Mouse (Mus musculus): Measurements from ENCODE around the gene Cd300a.

The Cd300a gene

DNA sequence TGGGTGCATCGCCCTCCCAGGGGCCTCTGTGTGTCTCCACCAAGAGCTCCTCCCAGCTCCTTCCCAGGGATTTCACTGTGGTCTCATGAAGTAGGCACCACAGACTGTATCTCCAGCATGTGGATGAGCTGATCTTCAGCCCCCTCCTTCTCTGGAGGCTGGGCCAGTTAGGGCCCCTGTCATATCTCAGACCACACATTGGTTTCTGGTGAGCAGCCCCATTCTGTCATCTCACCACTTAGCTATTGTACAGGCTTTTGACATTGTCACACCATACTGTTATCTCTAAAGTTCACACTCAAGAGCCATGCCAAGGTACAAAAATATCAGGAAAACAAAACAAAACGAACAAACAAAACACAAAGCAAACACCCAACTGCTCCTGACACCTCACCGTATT, 6.2 kb downstream of the Cd300a start:
- in situ Hi-C loops (cut with MboI; ENCODE audit: unreplicated experiment in 2 of 2): no loop called here

DNA sequence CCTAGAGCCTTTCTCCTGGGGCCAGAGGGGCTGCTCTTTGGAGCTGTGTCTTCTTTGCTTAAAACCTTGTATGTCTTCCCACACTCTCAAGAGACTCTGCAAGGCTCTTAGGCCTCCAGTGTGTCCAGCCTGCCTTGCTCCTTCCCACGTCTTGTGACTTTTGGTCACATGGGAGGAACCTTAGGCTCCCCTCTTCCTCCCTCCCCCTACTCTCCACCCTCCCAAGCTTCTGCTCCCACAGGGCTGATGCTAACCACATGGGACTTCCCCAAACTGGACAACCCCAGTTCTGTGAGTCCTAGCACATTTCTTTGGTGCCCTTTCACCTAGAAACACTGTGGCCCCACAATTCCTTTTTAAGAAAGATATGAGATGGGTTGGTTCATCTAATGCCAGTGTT, 8.2 kb downstream of the Cd300a start:
- in situ Hi-C loops (cut with MboI; ENCODE audit: unreplicated experiment in 2 of 2): no loop called here

DNA sequence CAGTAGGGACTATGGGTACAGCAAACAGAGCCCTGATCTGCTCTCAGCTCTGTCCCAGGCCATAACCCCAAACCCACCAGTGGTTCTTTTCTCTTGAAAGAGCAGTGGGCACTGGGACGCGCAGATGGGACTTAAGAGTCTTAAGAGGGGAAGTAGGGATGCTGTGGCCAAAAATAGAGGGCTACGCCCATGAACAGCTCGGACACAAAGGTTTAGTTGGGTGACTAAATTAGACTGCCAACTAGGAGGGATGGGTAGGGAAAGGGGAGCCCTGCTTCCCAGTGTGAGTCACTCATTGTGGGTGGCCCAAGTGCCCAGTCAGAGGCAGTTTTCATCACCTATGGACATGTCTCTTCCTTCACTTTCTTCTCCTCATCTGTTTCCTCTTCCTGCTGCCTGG, 13.4 kb downstream of the Cd300a start:
- in situ Hi-C loops (cut with MboI; ENCODE audit: unreplicated experiment in 2 of 2): loop anchor here (25.0 kb wide), 2 partner anchors 1191 to 1216 kb away; partner anchors contain the start of genes Cpsf4l (in 1 of the 2), D11Wsu47e (in 1 of the 2) and Fam104a (in 1 of the 2)

DNA sequence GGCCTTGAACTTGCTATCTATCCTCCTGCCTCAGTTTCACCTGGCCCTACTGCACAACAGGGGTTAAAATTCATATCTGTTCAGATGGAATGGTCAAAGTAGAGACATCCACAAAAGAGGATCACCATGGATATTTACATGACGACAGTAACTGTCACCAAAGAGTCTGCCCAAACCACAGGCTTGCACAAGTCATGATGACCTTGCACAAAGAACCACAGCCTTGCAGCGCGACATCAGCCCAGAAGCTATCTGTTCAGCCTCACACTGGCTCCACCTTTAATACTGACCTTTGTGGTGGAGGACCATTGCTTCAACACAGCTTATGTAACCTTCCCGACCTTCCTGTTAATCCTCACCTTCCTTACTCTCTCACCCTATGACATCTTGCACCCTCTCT, 17.7 kb downstream of the Cd300a start:
- in situ Hi-C loops (cut with MboI; ENCODE audit: unreplicated experiment in 2 of 2): loop anchor here (5.0 to 25.0 kb wide), 4 partner anchors 90 to 1220 kb away; partner anchors contain the start of genes Cpsf4l (in 1 of the 2), D11Wsu47e (in 1 of the 2) and Fam104a (in 1 of the 2)

DNA sequence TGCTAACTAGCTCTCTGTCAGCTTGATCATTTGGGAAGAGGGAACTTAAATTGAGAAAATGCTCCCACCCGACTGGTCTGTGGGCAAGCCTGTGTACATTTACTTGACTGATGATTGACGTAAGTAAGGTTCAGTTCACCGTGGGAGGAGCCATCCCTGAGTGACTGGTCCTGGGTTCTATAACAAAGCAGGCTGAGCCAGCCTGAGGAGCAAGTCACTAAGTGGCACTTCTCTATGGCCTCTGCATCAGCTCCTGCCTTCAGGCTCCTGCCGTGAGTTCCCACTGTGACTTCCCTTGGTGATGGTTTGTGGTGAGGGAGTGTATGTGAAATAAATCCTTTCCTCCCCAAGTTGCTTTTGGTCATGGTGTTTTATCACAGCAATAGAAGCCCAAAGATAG, 18.2 kb downstream of the Cd300a start:
- in situ Hi-C loops (cut with MboI; ENCODE audit: unreplicated experiment in 2 of 2): loop anchor here (5.0 to 25.0 kb wide), 4 partner anchors 91 to 1221 kb away; partner anchors contain the start of genes Cpsf4l (in 1 of the 2), D11Wsu47e (in 1 of the 2) and Fam104a (in 1 of the 2)

DNA sequence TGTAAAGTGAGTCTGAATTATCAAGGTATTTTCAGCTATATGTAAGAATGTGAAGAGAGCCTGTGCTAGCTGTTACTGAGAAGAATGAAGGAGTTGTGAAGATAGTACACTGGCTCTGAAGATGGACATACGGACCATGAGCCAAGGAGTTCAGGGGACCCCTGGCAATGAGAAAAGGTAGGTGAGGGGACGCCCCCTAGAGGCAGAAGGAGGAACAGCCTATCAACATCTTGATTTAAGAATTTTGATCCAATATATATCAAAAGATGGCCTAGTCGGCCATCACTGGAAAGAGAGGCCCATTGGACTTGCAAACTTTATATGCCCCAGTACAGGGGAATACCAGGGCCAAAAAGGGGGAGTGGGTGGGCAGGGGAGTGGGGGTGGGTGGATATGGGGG, 19.7 kb downstream of the Cd300a start:
- in situ Hi-C loops (cut with MboI; ENCODE audit: unreplicated experiment in 2 of 2): loop anchor here (5.0 to 25.0 kb wide), 4 partner anchors 92 to 1222 kb away; partner anchors contain the start of genes Cpsf4l (in 1 of the 2), D11Wsu47e (in 1 of the 2) and Fam104a (in 1 of the 2)

DNA sequence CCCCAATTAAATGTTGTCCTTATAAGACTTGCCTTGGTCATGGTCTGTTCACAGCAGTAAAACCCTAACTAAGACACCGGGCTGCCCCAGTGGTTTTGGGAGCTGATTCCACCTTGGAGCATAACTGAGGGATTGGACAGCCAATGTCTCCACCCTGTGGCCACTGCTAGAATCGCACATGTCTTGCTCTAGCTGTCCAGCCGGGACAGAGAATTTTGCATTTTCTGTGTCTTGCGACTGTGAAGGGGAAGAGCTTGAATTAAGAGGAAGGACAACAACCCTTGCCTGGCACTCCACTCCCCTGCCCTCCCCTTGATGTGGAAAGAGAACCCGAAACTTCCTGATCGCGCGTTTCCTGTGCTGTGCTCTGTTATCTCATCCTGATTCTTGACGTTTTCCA, 23.0 kb downstream of the Cd300a start:
- in situ Hi-C loops (cut with MboI; ENCODE audit: unreplicated experiment in 2 of 2): loop anchor here (5.0 to 25.0 kb wide), 5 partner anchors 101 to 1226 kb away; partner anchors contain the start of genes Cpsf4l (in 1 of the 2), D11Wsu47e (in 1 of the 2) and Fam104a (in 1 of the 2)

DNA sequence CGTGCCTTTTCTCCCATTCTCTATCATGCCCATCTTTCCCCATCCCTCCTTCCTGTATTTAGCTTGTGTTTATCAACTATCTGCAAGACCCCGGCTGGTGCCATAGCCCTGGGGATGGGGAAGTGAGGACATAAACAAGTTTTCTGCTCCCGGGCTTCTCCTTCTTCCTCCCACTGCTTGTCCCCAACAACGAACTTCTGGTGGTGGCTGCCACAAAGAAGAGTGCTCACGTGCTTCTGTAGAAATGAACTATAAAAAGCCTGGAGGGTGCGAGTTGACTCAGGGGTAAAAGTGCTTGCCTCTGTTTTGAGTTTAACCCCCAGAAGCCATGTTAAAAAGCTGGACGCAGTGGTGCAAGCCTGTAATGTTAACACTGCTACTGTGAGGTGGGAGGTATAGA, 25.1 kb downstream of the Cd300a start:
- in situ Hi-C loops (cut with MboI; ENCODE audit: unreplicated experiment in 2 of 2): loop anchor here (5.0 to 25.0 kb wide), 5 partner anchors 103 to 1228 kb away; partner anchors contain the start of genes Cpsf4l (in 1 of the 2), D11Wsu47e (in 1 of the 2) and Fam104a (in 1 of the 2)

DNA sequence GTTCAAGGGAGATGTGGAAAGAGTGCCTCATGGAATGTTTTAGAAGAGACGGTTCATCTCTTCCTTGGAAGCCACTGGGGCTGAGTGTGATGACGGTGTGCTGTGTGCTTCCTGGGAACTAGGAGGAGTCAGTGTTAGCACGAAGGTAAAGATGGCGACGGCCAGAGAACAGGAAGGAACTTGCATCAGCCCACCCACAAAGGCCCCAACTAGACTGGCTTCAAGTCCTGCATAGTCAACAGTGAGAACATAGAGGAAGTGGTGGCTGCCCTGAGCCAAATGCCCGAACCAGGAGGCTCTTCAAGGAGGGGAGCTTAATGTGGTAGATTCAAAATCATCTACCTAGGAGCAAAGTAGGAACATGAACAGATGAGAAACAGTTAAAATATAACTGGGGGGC, 27.3 kb downstream of the Cd300a start:
- in situ Hi-C loops (cut with MboI; ENCODE audit: unreplicated experiment in 2 of 2): loop anchor here (25.0 kb wide), 2 partner anchors 1205 to 1230 kb away; partner anchors contain the start of genes Cpsf4l (in 1 of the 2), D11Wsu47e (in 1 of the 2) and Fam104a (in 1 of the 2)

DNA sequence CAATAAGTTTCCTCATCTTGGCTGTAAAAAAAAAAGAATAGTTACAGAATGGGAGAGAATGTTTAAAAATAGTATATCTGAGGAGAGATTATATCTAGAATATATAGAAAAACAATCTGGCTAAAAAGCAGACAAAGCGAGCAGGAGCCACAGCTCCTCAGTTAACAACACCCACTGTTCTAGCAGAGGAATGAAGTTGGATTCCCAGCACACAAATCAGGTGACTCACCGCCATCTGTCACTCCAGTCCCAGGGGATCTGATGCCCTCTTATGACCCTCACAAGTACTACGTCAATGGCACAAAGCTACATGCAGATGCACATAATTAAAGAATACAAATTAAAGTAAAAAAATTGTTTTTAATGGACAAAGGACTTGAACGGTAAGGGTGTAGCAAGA, 32.6 kb downstream of the Cd300a start:
- in situ Hi-C loops (cut with MboI; ENCODE audit: unreplicated experiment in 2 of 2): loop anchor here (25.0 kb wide), 2 partner anchors 1210 to 1235 kb away; partner anchors contain the start of genes Cpsf4l (in 1 of the 2), D11Wsu47e (in 1 of the 2) and Fam104a (in 1 of the 2)

DNA sequence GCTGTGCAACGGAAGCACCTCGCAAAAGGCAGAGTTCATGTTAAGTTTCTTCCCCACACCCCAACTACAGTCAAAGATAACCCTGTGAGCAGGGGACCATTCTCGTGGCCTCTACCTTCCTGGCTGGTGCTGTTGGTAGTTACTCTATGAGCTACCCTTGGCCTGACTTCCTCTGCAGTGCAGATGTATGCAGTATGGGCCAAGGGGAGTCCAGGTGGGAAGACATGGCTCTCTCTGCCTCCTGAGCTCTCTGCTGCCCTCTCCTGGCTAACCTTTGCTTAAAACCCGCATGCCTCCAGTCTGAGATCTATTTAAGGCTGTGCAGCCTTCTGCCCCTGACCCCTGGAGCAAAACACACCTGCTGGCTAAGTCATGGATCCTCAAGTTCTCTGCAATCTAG, 34.1 kb downstream of the Cd300a start:
- in situ Hi-C loops (cut with MboI; ENCODE audit: unreplicated experiment in 2 of 2): loop anchor here (25.0 kb wide), 2 partner anchors 1212 to 1237 kb away; partner anchors contain the start of genes Cpsf4l (in 1 of the 2), D11Wsu47e (in 1 of the 2) and Fam104a (in 1 of the 2)

DNA sequence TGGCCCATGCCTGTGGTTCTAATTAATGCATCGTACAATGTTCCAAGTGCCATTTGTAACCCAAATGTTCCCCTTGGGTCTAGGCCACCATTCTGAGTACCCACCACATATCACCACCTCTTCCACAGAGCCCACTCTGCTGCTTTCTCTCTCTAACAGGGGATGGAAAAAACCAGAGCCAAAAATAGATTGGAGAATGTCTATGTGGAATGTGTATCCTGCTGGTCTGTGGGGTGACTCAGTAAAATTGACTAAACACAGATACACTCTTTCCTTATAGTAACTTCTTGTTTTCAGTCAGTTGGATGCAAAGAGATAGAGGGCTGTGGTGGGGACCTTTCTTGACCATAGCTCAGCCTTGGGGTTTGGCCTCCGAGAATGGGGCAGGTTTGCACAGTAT, 39.7 kb downstream of the Cd300a start:
- in situ Hi-C loops (cut with MboI; ENCODE audit: unreplicated experiment in 2 of 2): no loop called here

DNA sequence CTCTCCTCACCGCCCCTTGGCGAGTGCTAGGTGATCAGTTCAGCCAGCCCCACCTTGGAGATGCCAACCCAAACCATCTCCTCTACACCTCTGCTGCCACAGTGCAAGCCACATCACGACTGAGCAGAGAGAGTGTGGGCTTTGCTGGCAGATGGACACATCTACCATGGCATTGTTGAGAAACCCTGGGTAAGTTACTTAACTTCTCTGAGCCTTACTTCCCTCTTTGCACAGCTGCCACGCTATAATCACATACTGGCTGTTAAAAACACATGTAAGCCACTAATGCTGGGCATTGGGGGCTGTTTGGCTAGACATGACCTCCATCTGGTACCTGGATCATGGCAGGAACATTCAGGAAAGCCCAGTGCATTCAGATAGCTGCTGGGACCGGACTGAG, 41.2 kb downstream of the Cd300a start:
- in situ Hi-C loops (cut with MboI; ENCODE audit: unreplicated experiment in 2 of 2): no loop called here

DNA sequence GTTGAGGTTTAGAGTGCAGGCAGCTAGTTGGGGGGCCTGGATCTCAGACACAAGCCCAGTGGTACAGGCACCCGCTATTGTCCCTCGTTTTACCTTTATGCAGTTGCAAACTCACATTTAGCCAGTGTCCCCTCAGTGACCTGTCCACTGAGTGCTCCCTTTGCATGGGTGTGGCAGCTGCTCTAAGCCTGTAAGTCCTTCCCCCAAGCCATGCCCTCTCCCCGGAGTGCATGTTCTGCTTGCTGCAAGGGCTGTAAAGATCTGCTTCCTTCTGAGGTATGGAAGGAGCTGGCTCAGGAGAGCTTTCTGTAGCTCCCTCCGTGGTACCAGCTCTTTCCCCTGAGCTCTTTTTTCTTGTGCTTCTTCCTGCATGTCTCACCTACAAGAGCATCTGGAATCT, 43.8 kb downstream of the Cd300a start:
- in situ Hi-C loops (cut with MboI; ENCODE audit: unreplicated experiment in 2 of 2): no loop called here

DNA sequence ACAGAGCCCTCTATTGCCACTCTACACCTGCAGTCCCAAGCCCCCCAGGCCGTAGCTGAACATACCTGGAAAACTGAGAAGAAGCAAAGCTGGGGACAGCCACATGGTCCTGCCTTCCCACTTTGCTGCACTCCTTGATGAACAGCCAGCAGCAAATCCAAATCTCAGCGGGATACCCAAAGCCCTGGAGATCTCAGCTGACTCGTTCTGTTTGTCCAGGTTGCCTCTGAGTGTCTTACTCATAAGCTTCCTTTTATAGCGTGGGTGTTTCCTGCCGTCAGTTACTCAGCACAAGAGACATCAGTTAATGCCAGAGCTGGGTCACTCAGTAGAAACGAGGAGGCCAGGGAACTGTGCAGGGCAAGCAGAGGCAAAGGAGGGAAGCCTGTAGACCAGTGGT, 44.3 kb downstream of the Cd300a start, which contains the start of gene Cd300lb:
TSS of gene Cd300lb (minus strand) at position 243 of the 400 bp plus-strand sequence.
- in situ Hi-C loops (cut with MboI; ENCODE audit: unreplicated experiment in 2 of 2): no loop called here

All from v-Abl transformed pro-B cells (cell line).